Mouse (Mus musculus) brain, adult 2 months (tissue): ENCODE results near the gene Cxcr5.

ENCODE experiments used
- DNase-seq: peaks from one replicate; pipeline ENCODE4 v3.0.0; 2011; ENCODE audit warnings: low read depth, low spot score

Cxcr5 gene

GRCm38 (mm10) chr9:44561597-44561996 lies at the start of gene Cxcr5:
TSS of gene Cxcr5 (minus strand) at chr9:44561877.
- DNase-seq: no peak

DNA sequence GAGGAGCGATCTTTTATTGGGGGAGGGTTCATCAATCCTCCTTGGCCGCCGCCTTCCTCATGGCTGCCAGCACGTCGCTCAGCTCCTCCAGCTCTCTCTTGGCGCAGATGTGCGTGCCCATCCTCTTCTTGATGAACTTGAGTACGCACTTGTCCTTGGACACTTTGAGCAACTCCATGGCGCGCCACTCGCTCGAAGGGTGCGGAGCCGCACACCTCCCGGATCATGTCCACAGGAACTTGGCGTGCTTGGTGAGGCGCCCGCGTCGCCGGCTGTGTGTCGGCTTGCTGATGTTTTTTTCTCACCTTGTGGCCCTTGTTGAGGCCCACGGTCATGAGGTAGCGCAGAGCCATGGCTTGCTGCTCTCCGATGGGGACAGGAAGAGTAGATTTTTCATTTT lies 48.7 kb upstream of the Cxcr5 start:
- DNase-seq: no peak

DNA sequence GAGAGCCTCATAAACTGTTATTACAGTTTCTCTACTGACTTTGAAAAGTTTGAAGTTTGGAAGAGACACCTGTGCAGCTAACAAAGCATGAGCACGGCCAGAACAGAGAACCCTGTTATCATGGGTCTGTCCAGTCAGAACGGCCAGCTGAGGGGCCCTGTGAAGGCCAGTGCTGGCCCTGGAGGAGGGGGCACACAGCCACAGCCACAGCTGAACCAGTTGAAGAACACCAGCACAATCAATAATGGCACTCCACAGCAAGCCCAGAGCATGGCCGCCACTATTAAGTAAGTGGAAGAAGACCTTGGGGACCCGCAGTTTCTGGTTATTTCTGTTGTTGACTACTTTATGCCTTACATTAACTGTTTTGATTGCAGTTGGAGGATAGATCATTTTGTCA lies 45.6 kb upstream of the Cxcr5 start:
- no peak for DNase-seq

DNA sequence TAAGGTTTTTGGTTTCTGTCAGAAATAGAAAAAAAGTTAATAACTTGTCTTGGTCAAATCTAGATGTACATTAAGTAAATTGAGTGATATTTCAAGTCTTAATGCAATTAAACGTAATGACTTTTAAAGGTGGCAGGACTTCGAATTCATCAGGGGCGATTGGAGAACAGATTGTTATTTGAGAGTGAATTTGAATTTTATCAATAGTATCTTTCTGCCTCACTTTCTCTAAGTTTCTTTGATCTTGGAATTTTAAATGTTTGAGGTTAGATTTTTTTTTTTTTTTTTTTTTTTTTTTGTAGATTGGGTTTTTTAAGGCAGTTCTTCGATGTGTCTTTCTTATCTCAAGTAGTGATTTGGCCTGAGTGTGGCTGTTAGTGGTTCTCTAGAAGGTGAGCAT lies 45.0 kb upstream of the Cxcr5 start:
- no peak for DNase-seq

DNA sequence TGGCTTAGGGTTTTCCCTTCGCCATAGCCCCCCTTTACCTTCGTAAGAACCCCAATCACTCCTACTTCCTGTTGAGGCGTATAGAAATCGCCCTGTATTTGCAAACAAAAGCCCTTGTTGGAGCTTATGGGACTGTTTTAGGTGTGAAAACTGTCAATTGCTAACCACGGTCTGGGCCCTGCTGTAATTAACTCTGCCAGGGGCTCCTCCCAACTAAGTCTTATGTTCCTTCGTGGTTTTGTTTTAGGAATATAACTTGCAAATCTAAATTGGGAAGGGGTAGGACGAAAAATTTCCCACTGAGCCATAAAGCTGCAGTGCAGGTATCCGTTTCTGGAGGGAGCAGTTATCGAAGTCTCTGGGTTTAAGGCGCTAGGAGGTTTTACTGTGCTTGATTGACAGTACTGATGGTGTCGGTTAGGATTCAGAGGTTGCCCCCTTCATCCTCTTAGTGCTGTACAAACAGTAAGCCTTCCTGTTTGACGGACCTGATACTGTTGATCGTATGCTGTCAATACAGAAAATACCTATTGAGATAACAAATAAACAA lies 44.0 kb upstream of the Cxcr5 start:
- DNase-seq: peak; percentile 35

DNA sequence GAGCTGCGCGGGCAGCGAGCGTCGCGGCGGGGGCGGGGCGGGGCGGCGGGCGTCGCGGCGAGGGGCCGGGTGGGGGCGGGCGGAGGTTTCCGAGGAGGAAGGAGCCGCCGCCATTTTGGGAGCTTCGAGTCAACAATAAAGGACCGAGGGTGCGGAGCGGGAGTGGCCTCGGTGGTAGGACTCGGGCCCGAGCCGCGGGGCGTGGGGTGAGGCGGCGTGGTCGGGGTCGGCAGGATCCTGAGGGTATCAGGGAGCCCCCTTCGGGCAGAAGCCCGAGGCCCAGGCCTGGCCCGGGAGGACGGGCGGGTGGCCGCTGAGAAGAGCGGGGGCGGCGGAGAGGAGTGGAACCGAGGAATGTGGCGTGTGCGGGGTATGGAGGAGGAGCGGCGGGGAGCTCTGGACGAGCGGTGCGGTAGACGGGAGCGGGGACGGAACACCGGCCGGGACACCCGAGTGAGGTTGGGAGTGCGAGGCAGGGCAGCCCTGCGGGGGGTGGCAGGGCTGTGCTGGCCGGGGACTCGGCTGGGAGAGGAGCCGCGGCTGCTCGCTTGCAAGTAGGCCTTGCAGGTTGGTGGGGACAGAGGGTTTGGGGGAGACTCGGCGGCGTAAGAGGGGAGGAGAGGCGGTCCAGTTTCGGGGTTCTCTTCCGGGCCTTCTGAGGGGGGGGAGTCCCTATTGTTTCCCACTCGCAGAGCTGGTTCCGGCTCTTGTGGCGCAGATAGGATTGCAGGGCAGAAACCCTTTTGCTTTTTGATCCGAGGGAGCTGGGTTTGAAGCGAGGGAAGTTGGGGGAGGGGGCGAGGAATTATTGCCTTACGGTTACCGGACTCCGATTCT lies 43.3 kb upstream of the Cxcr5 start, which contains the start of gene Ddx6:
Gene Ddx6 (plus strand): TSS at position 114 of the 837 bp plus-strand sequence.
- DNase-seq: peak; percentile 82

DNA sequence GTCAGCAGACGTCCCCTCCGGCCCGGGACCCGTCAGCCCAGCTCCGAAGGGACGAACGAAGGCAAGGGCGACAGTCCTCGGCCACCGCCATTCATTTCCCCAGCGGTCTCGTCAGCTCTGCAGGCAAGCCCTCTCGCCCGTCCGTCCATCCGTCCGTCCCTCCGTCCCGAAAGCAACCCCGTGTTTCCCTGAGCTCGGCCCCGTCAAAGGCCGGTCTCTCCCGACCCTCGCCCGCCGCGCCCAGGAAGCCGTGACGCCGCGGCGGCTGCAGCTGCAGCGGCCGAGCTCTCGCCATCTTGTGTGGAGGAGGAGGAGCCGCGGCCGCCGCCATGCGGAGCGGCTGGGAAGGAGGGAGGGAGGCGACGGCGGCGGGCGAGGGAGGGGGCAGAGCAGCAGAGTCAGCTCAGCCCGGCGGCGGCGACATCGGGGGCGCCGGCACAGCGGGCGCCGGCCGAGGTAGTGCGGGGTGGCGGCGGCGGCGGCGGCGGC lies 42.7 kb upstream of the Cxcr5 start:
- DNase-seq: peak; percentile 92

DNA sequence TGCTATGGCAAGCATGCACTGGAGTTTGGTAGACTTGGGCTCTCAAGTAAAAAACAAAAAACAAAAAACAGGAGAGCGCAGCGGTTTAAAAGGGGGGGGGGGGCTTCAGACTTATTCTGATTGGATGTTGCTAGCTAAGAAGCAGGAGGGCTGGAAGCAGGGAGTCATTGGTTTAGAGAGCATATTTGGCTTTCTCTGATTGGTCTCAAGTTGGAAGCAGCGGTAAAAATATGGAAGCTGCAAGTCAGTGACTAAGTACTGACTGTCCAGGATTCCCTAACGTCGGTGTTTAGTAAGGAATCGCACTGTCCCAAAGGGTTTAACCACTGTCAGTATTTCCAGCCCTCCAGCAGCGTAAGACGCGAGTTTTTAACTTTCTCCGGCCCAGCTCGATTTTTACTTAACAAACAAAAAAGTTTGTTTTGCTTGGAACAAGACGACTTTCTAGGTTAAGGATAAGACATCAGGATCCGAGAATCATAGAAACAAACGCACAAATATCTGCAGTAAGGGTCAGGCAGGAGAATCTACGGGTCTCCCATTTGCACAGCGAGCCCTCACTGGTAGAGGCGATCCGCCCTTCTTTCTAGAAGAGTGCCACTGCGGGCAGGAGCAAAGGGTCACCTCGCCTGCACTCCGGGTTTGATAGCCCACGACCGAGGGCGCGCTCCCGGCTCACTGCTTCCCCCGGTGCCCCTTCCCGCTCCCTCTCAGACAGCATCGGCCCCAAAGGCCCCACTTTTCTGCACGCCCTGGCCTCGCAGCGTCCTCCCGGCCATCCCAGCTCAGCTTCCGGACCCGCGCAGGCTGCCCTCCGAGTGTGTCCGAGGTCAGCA lies 42.0 kb upstream of the Cxcr5 start:
- DNase-seq: peak; percentile 95

DNA sequence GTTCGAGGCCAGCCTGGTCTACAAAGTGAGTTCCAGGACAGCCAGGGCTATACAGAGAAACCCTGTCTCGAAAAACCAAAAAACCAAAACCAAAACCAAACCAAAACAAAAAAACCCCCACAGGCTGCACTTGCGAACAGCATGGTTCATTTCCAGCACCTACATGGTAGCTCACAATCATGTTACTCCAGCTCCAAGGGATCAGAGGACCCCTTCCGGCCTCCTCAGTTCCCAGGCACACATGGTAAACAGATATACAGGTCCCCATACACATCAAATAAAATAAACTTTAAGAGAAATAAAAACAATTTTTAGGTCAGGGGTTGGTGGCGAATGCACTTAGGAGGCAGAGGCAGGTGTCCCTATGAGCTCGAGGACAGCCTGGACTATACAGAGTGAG lies 41.1 kb upstream of the Cxcr5 start:
- no peak for DNase-seq

GRCm38 (mm10) chr9:44600801-44601200 lies 39.1 kb upstream of the Cxcr5 start:
- DNase-seq: no peak

GRCm38 (mm10) chr9:44599616-44600015 lies 37.9 kb upstream of the Cxcr5 start:
- peak; percentile 73 for DNase-seq

- DNase-seq: peak; percentile 84
These were observed 37.3 kb upstream of the Cxcr5 start for GRCm38 (mm10) chr9:44598899-44599495.

GRCm38 (mm10) chr9:44597742-44598141 lies 36.1 kb upstream of the Cxcr5 start:
- DNase-seq: no peak

DNA sequence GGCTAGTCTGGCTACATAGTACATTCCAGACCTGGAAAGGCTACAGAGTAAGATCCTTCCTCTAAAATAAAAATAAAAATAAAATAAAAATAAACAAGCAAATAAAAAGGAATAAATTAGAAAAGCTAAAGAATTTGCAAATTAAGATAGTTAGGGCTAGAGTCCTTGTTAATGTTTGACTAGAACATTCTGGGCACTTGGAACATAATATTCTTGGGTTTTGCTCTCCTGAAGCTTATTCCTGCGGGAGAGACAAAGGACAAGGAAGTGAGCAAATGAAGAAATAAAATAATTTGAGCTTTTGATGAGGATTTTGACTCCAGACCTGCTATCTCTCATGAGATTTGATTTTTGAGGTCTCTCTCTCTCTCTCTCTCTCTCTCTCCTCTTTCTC lies 33.9 kb upstream of the Cxcr5 start:
- no peak for DNase-seq

GRCm38 (mm10) chr9:44594901-44595536 lies 33.3 kb upstream of the Cxcr5 start:
- DNase-seq: no peak

- DNase-seq: no peak
These were observed 32.2 kb upstream of the Cxcr5 start for GRCm38 (mm10) chr9:44593886-44594285.

- no peak for DNase-seq
These were observed 31.5 kb upstream of the Cxcr5 start for GRCm38 (mm10) chr9:44593221-44593620.

DNA sequence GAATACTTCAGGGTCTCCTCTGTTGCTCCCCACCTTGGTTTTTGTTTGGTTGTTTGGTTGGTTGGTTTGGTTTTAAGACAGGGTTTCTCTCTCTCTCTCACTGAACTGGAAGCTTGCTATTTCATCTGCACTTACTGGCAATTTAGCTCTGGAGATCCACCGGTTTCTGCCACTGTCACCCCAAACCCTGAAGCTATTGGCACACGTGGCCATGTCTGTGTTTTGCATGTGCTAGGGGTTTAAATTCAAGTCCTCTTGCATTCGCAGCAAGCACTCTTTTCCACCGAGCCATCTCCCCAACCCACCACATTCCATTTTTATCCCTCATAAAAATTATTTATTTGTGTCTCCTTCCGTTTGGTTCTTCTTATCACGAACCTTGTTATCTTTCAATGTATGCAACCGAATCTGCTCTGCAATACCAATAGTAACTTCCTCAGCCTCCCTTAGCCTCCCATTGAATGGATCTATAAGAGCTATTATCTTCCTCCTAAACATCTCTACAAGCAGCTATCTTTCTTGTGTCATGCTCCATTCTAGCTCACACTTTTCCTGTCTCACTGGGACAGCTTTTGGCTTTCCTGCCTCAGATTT lies 30.0 kb upstream of the Cxcr5 start:
- DNase-seq: no peak

GRCm38 (mm10) chr9:44590969-44591368 lies 29.3 kb upstream of the Cxcr5 start:
- DNase-seq: peak; percentile 92

DNA sequence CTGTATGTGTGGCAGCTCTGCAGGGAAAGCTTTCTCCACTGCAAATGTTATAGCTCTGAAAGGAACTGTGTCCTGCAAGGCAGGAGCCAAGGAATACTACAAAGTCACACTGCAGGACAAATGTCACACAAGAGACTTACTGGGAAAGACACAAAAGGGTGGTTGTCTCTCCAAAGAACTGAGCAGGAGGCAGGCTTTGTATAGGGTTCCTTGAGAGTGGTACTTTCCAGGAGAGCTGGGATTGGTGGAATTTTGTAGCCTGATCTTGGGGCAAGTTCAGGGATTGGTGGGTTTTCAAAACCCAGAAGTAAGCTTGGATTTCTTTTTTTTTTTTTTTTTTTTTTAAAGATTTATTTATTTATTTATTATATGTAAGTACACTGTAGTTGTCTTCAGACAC lies 27.4 kb upstream of the Cxcr5 start:
- DNase-seq: no peak

GRCm38 (mm10) chr9:44588605-44589004 lies 26.9 kb upstream of the Cxcr5 start:
- DNase-seq: no peak
